Mouse (Mus musculus): ENCODE results near the gene Tfdp1.

Tfdp1 gene

GRCm38 (mm10) chr8:13420970-13421369 is 82.4 kb downstream of the Tfdp1 start:
- DNase-seq (ENCODE audit: low spot score) = no peak

DNA sequence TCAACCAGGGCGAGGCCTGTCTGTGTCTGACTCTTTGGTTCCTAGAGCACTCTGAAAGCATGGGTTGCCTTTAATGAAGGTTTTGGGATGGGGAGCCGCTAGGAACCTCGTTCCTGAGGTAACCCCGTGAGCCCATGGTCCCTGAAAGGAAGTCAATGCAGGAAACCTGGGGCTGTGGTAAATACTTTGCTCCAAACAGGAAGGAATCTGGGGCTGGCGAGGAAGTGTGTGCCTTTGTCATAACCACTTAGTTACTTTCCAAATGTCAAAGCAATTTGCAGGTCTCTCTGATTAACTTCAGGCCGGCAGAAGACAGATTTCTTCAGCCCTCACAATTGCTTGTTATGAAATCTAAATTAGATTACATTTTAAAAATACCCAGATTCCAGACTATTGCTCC is 88.8 kb downstream of the Tfdp1 start:
- DNase-seq (ENCODE audit: low spot score) = no peak

All from urinary bladder, postnatal 10 days (tissue).